Mouse (Mus musculus) intestine, postnatal 0 days (tissue): Measurements from ENCODE around the gene Tmem56. TPM values are rescaled to one million over a fixed set of nuclear protein-coding genes. Genes with fewer than 3 reads are reported as not detected.
A peak's percentile ranks its signal among the peaks of the same experiment; 100 is the strongest.

Experiments
- ATAC-seq: fragments of 200-750 bp; cut with Nextera tagmentation; 2 replicates; pipeline ENCODE4 v1.8.0; 2017; ENCODE audit warnings: mild to moderate bottlenecking, moderate TSS enrichment, moderate library complexity
- H3K27ac ChIP-seq: fragments of 300-500 bp; sonication (generic); 2 replicates; pipeline ENCODE4 v1.5.1; 2014; ENCODE audit warnings: mild to moderate bottlenecking, low read depth, low read length, moderate library complexity
- H3K27me3 ChIP-seq: fragments of 300-500 bp; sonication (generic); replicated peaks from 2 replicates; pipeline ENCODE4 v1.6.1; 2014; ENCODE audit warnings: low read length, mixed read lengths; ENCODE audit not compliant: control insufficient read depth, insufficient read depth
- H3K36me3 ChIP-seq: fragments of 300-500 bp; sonication (generic); 2 replicates; pipeline ENCODE4 v1.6.1; 2014; ENCODE audit warnings: mild to moderate bottlenecking, moderate library complexity; ENCODE audit not compliant: control insufficient read depth, insufficient read depth
- H3K4me1 ChIP-seq: fragments of 300-500 bp; sonication (generic); replicated peaks from 2 replicates; pipeline ENCODE4 v1.6.1; 2014; ENCODE audit warnings: antibody characterized with exemption, low read length, mixed read lengths; ENCODE audit not compliant: control insufficient read depth, insufficient read depth
- H3K4me2 ChIP-seq: fragments of 300-500 bp; sonication (generic); replicated peaks from 2 replicates; pipeline ENCODE4 v1.6.1; 2014; ENCODE audit warnings: low read depth, mild to moderate bottlenecking, moderate library complexity
- H3K4me3 ChIP-seq: fragments of 300-500 bp; sonication (generic); 2 replicates; pipeline ENCODE4 v1.5.1; 2014; ENCODE audit warnings: low read depth, low read length
- H3K9ac ChIP-seq: fragments of 300-500 bp; sonication (generic); 2 replicates; pipeline ENCODE4 v1.6.1; 2014; ENCODE audit warnings: mild to moderate bottlenecking, low read depth, low read length
- H3K9me3 ChIP-seq: fragments of 300-500 bp; sonication (generic); 2 replicates; pipeline ENCODE4 v1.6.1; 2016; ENCODE audit warnings: mixed run types; ENCODE audit not compliant: control insufficient read depth
- CTCF ChIP-seq: sonication (generic); IDR thresholded peaks from 2 replicates; pipeline ENCODE4 v1.5.1; 2016; ENCODE audit warnings: low read depth, mild to moderate bottlenecking, control low read depth, antibody characterized with exemption, moderate library complexity
- WGBS: fragments of 180-500 bp; shearing (Covaris S2); extraction: QIAGEN DNeasy Blood & Tissue Kit; methylation state at CpG from one replicate; pipeline ENCODE4 v1.1.7; 2014; 5-methylcytosine and 5-hydroxymethylcytosine counted together
- polyA plus RNA-seq: library from polyadenylated mRNA; unstranded; fragments of >200 nt; fragmentation: Nextera tagmentation; extraction: Ambion mirVana; gene quantifications from 2 replicates; pipeline ENCODE4 v1.2.1, GENCODE M21; 2015

Tmem56 gene
- polyA plus RNA-seq, 1 experiment from 2014 or later, result 6.8 TPM

GRCm38 (mm10) chr3:121171243-121171871 is 111.5 kb downstream of the Tmem56 start, which contains the start of gene Rwdd3:
Gene Rwdd3 (minus strand): TSS chr3:121171695.
- no peaks in the 10 kb centered on the region for H3K27me3 ChIP-seq
- H3K4me2 ChIP-seq, result peak within 1 kb of the TSS; percentile 95
- H3K36me3 ChIP-seq, result no peaks in the 10 kb centered on the region
- under 1% methylated on average over 40 of the region's 40 CpGs for WGBS
- peak within 1 kb of the TSS; percentile 73 for H3K4me3 ChIP-seq
- H3K4me1 ChIP-seq, result no peaks in the 10 kb centered on the region
- peak; percentile 97 for ATAC-seq
- peak within 1 kb of the TSS; percentile 62 for H3K9ac ChIP-seq
- TF ChIP-seq CTCF, result peak; percentile 98
- no peaks in the 10 kb centered on the region for H3K9me3 ChIP-seq
- H3K27ac ChIP-seq, result peak within 1 kb of the TSS; percentile 46; the same call in 1 of the 2 replicates

- Histone ChIP-seq H3K4me2 (peak overlapping the region; percentile 95), H3K27ac (no peak overlapping the region), H3K9ac (no peak overlapping the region), H3K4me3 (peak overlapping the region; percentile 73), H3K27me3 (no peaks in the 10 kb centered on the region), H3K9me3 (no peaks in the 10 kb centered on the region), H3K4me1 (no peaks in the 10 kb centered on the region), H3K36me3 (no peaks in the 10 kb centered on the region)
- TF ChIP-seq CTCF, result no peak
- WGBS, result 51% methylated on average over 7 of the region's 7 CpGs
- ATAC-seq, result no peak
Observed at GRCm38 (mm10) chr3:121170631-121171030, 112.3 kb downstream of the Tmem56 start.

GRCm38 (mm10) chr3:121169092-121169942 is 113.6 kb downstream of the Tmem56 start:
- Histone ChIP-seq H3K4me2 (no peak overlapping the region), H3K4me3 (no peak overlapping the region), H3K4me1 (no peaks in the 10 kb centered on the region), H3K27me3 (no peaks in the 10 kb centered on the region), H3K36me3 (no peaks in the 10 kb centered on the region), H3K9ac (no peak overlapping the region), H3K27ac (no peak overlapping the region), H3K9me3 (no peaks in the 10 kb centered on the region)
- ATAC-seq, result no peak
- TF ChIP-seq CTCF, result no peak
- 81% methylated on average over 15 of the region's 15 CpGs for WGBS

- Histone ChIP-seq H3K9me3 (no peaks in the 10 kb centered on the region), H3K27ac (no peak overlapping the region), H3K27me3 (no peaks in the 10 kb centered on the region), H3K9ac (no peak overlapping the region), H3K4me3 (no peak overlapping the region), H3K4me2 (no peak overlapping the region), H3K36me3 (no peaks in the 10 kb centered on the region), H3K4me1 (no peaks in the 10 kb centered on the region)
- WGBS, result 69% methylated on average over 8 of the region's 8 CpGs
- no peak for TF ChIP-seq CTCF
- ATAC-seq, result no peak
Observed at GRCm38 (mm10) chr3:121168581-121168980, 114.3 kb downstream of the Tmem56 start.

- no peaks in the 10 kb centered on the region for H3K9me3 ChIP-seq
- H3K4me1 ChIP-seq, result no peaks in the 10 kb centered on the region
- 53% methylated on average over 7 of the region's 7 CpGs for WGBS
- ATAC-seq, result 0 out of 2 replicates have a peak, but pooled peaks have one; percentile 28
- no peak overlapping the region for H3K4me2 ChIP-seq
- no peaks in the 10 kb centered on the region for H3K36me3 ChIP-seq
- no peak overlapping the region for H3K27ac ChIP-seq
- no peaks in the 10 kb centered on the region for H3K27me3 ChIP-seq
- no peak overlapping the region for H3K4me3 ChIP-seq
- TF ChIP-seq CTCF, result peak; percentile 88
- H3K9ac ChIP-seq, result no peak overlapping the region
Observed at GRCm38 (mm10) chr3:121163271-121163819, 119.6 kb downstream of the Tmem56 start.

GRCm38 (mm10) chr3:121161661-121162060 is 121.2 kb downstream of the Tmem56 start:
- 65% methylated on average over 2 of the region's 2 CpGs for WGBS
- H3K4me1 ChIP-seq, result no peaks in the 10 kb centered on the region
- no peaks in the 10 kb centered on the region for H3K36me3 ChIP-seq
- H3K27me3 ChIP-seq, result no peaks in the 10 kb centered on the region
- no peaks in the 10 kb centered on the region for H3K9me3 ChIP-seq
- peak; percentile 55 for TF ChIP-seq CTCF
- H3K4me2 ChIP-seq, result no peak overlapping the region
- no peak for ATAC-seq
- no peak overlapping the region for H3K9ac ChIP-seq
- no peak overlapping the region for H3K4me3 ChIP-seq
- H3K27ac ChIP-seq, result no peak overlapping the region
